Mouse (Mus musculus): ENCODE data around the gene Alkbh7.

Alkbh7 gene

GRCm38 (mm10) chr17:57030931-57031660 lies 34.0 kb downstream of the Alkbh7 start, which contains the start of gene Khsrp:
TSS of gene Khsrp (minus strand) at chr17:57031522.
- no peak for DNase-seq (ENCODE audit: low read depth, low spot score)

- DNase-seq (ENCODE audit: low read depth, low spot score): peak; percentile 100
These were observed 34.7 kb downstream of the Alkbh7 start for GRCm38 (mm10) chr17:57031661-57032420.

- DNase-seq (ENCODE audit: low read depth, low spot score): no peak
These were observed 35.7 kb downstream of the Alkbh7 start for GRCm38 (mm10) chr17:57032854-57033253.

GRCm38 (mm10) chr17:57038978-57039377 lies 41.8 kb downstream of the Alkbh7 start:
- no peak for DNase-seq (ENCODE audit: low read depth, low spot score)

- DNase-seq (ENCODE audit: low read depth, low spot score): no peak
These were observed 44.4 kb downstream of the Alkbh7 start, which contains the start of gene Slc25a41 for GRCm38 (mm10) chr17:57041554-57041953. TSS of gene Slc25a41 (minus strand) at chr17:57041654.

- DNase-seq (ENCODE audit: low read depth, low spot score): no peak
These were observed 50.3 kb downstream of the Alkbh7 start for GRCm38 (mm10) chr17:57047406-57047805.

- no peak for DNase-seq (ENCODE audit: low read depth, low spot score)
These were observed 51.7 kb downstream of the Alkbh7 start for GRCm38 (mm10) chr17:57048816-57049215.

Measured in telencephalon, adult 2 months (tissue).